Mouse (Mus musculus) liver, postnatal 0 days (tissue): ENCODE results near the gene Olfr313. TPM values are rescaled to one million over a fixed set of nuclear protein-coding genes. Genes with fewer than 3 reads are reported as not detected.
"Not testable (repeated sequence)": the region's sequence is repeated elsewhere in the genome, so short reads cannot be mapped to it uniquely, and the experiment has no call there.

Experiments
- ATAC-seq: fragments of 200-750 bp; cut with Nextera tagmentation; 2 replicates; pipeline ENCODE4 v1.8.0; 2017; ENCODE audit warnings: mild to moderate bottlenecking, moderate library complexity
- DNase-seq: peaks from one replicate; pipeline ENCODE4 v3.0.0-alpha.2; 2016
- H3K27ac ChIP-seq: fragments of 300-500 bp; sonication (generic); 2 replicates; pipeline ENCODE4 v1.5.1; 2014; ENCODE audit warnings: antibody characterized with exemption, moderate library complexity, mild to moderate bottlenecking, low read depth
- H3K27me3 ChIP-seq: fragments of 300-500 bp; sonication (generic); 2 replicates; pipeline ENCODE4 v1.6.1; 2014; ENCODE audit warnings: low read length, control low read depth, mixed read lengths; ENCODE audit not compliant: insufficient read depth
- H3K36me3 ChIP-seq: fragments of 300-500 bp; sonication (generic); replicated peaks from 2 replicates; pipeline ENCODE4 v1.6.1; 2014; ENCODE audit warnings: mild to moderate bottlenecking, control low read depth, low read length, moderate library complexity, mixed read lengths; ENCODE audit not compliant: insufficient read depth
- H3K4me1 ChIP-seq: fragments of 300-500 bp; sonication (generic); 2 replicates; pipeline ENCODE4 v1.6.1; 2014; ENCODE audit warnings: antibody characterized with exemption, mild to moderate bottlenecking, control low read depth; ENCODE audit not compliant: insufficient read depth
- H3K4me2 ChIP-seq: fragments of 300-500 bp; sonication (generic); 2 replicates; pipeline ENCODE4 v1.6.1; 2014; ENCODE audit warnings: low read depth, mild to moderate bottlenecking, low read length, moderate library complexity, mixed read lengths
- H3K4me3 ChIP-seq: fragments of 300-500 bp; sonication (generic); 2 replicates; pipeline ENCODE4 v1.5.1; 2014; ENCODE audit warnings: low read depth, low read length
- H3K9ac ChIP-seq: fragments of 300-500 bp; sonication (generic); replicated peaks from 2 replicates; pipeline ENCODE4 v1.6.1; 2014; ENCODE audit warnings: mild to moderate bottlenecking, moderate library complexity
- H3K9me3 ChIP-seq: fragments of 300-500 bp; sonication (generic); 2 replicates; pipeline ENCODE4 v1.6.1; 2016; ENCODE audit warnings: mild to moderate bottlenecking, control low read depth, low read length, mixed read lengths
- CTCF ChIP-seq: sonication (generic); IDR thresholded peaks from 2 replicates; pipeline ENCODE4 v1.5.1; 2016; ENCODE audit warnings: antibody characterized with exemption, low read depth
- EP300 ChIP-seq: IDR thresholded peaks from 2 replicates; pipeline ENCODE4 v1.6.1; 2016; ENCODE audit warnings: antibody characterized with exemption, low read depth, mild to moderate bottlenecking
- WGBS: fragments of 180-500 bp; shearing (Covaris S2); extraction: QIAGEN DNeasy Blood & Tissue Kit; methylation state at CpG from one replicate; pipeline ENCODE4 v1.1.7; 2014; ENCODE audit not compliant: insufficient replicate concordance; 5-methylcytosine and 5-hydroxymethylcytosine counted together
- polyA plus RNA-seq: library from polyadenylated mRNA; unstranded; fragments of >200 nt; fragmentation: Nextera tagmentation; extraction: Ambion mirVana; gene quantifications from 2 replicates; pipeline ENCODE4 v1.2.1, GENCODE M21; 2015

Gene Olfr313
- polyA plus RNA-seq, 1 experiment from 2014 or later = not detected

- Histone ChIP-seq H3K36me3 (no peaks in the 10 kb centered on the region), H3K27ac (no peak overlapping the region), H3K4me2 (no peak overlapping the region), H3K4me1 (peaks cover 3% of the 10 kb centered on the region; the same call in 1 of the 2 replicates), H3K4me3 (no peak overlapping the region), H3K9ac (no peak overlapping the region), H3K9me3 (no peaks in the 10 kb centered on the region), H3K27me3 (no peaks in the 10 kb centered on the region)
- DNase-seq (no peak), ATAC-seq (no peak)
- TF ChIP-seq EP300 (no peak), CTCF (no peak)
- 54% methylated on average over 4 of the region's 4 CpGs for WGBS
Measured at GRCm38 (mm10) chr11:58803871-58804270, 10.9 kb upstream of the Olfr313 start.

- DNase-seq = no peak
Measured at GRCm38 (mm10) chr11:58804393-58804792, 10.4 kb upstream of the Olfr313 start.

GRCm38 (mm10) chr11:58812001-58812400 is 2.8 kb upstream of the Olfr313 start:
- ATAC-seq (no peak), DNase-seq (no peak)
- H3K27ac ChIP-seq = no peak overlapping the region
- TF ChIP-seq CTCF = peak; percentile 55
- TF ChIP-seq EP300 = no peak
- no peaks in the 10 kb centered on the region for H3K27me3 ChIP-seq
- no peaks in the 10 kb centered on the region for H3K9me3 ChIP-seq
- H3K4me3 ChIP-seq = no peak overlapping the region
- no peak overlapping the region for H3K4me2 ChIP-seq
- H3K36me3 ChIP-seq = no peaks in the 10 kb centered on the region
- 0% methylated on average over 1 of the region's 1 CpGs for WGBS
- no peaks in the 10 kb centered on the region for H3K4me1 ChIP-seq
- H3K9ac ChIP-seq = no peak overlapping the region

More at GRCm38 (mm10) chr11:58804393-58804792, 10.4 kb upstream of the Olfr313 start:
- Histone ChIP-seq H3K4me1 (peaks cover 3% of the 10 kb centered on the region; the same call in 1 of the 2 replicates), H3K27me3 (no peaks in the 10 kb centered on the region), H3K4me2 (no peak overlapping the region), H3K4me3 (no peak overlapping the region), H3K36me3 (no peaks in the 10 kb centered on the region), H3K27ac (no peak overlapping the region), H3K9ac (no peak overlapping the region), H3K9me3 (no peaks in the 10 kb centered on the region)
- 62% methylated on average over 2 of the region's 2 CpGs for WGBS
- no peak for TF ChIP-seq EP300
- TF ChIP-seq CTCF = no peak
- ATAC-seq = no peak

- Histone ChIP-seq H3K27ac (no peak overlapping the region), H3K27me3 (no peaks in the 10 kb centered on the region), H3K4me1 (no peaks in the 10 kb centered on the region), H3K4me3 (no peak overlapping the region), H3K9ac (no peak overlapping the region), H3K4me2 (no peak overlapping the region), H3K9me3 (no peaks in the 10 kb centered on the region), H3K36me3 (no peaks in the 10 kb centered on the region)
- WGBS = 75% methylated on average over 1 of the region's 1 CpGs
- no peak for DNase-seq
- TF ChIP-seq EP300 (no peak), CTCF (no peak)
- ATAC-seq = no peak
Measured at GRCm38 (mm10) chr11:58815676-58816075, 876 bp downstream of the Olfr313 start.

GRCm38 (mm10) chr11:58828937-58829336 is 14.1 kb downstream of the Olfr313 start, which contains the start of gene Olfr312:
Olfr312 (plus strand) TSS chr11:58829237.
- H3K4me3 ChIP-seq, H3K9ac ChIP-seq, H3K9me3 ChIP-seq, DNase-seq, H3K27me3 ChIP-seq, H3K27ac ChIP-seq, H3K4me1 ChIP-seq, H3K36me3 ChIP-seq, ATAC-seq, H3K4me2 ChIP-seq: not testable (repeated sequence)

- no peak overlapping the region for H3K27ac ChIP-seq
- DNase-seq (no peak), ATAC-seq (no peak)
- H3K4me1 ChIP-seq = no peaks in the 10 kb centered on the region
- no peak overlapping the region for H3K9ac ChIP-seq
- no peaks in the 10 kb centered on the region for H3K9me3 ChIP-seq
- no peak overlapping the region for H3K4me3 ChIP-seq
- H3K4me2 ChIP-seq = no peak overlapping the region
- 53% methylated on average over 3 of the region's 3 CpGs for WGBS
- H3K27me3 ChIP-seq = no peaks in the 10 kb centered on the region
- no peak for TF ChIP-seq CTCF
- TF ChIP-seq EP300 = no peak
- H3K36me3 ChIP-seq = no peaks in the 10 kb centered on the region
Measured at GRCm38 (mm10) chr11:58829764-58830163, 15.0 kb downstream of the Olfr313 start.

GRCm38 (mm10) chr11:58832541-58832940 is 17.7 kb downstream of the Olfr313 start:
- not testable (repeated sequence) for H3K4me1 ChIP-seq, H3K9me3 ChIP-seq, DNase-seq, H3K4me3 ChIP-seq, H3K36me3 ChIP-seq, ATAC-seq, H3K9ac ChIP-seq, H3K4me2 ChIP-seq, H3K27me3 ChIP-seq, H3K27ac ChIP-seq
- 72% methylated on average over 3 of the region's 3 CpGs for WGBS

- not testable (repeated sequence) for H3K4me1 ChIP-seq, H3K4me3 ChIP-seq, H3K36me3 ChIP-seq, H3K9ac ChIP-seq, H3K4me2 ChIP-seq, H3K27me3 ChIP-seq, H3K9me3 ChIP-seq, ATAC-seq, DNase-seq, H3K27ac ChIP-seq
Measured at GRCm38 (mm10) chr11:58838951-58839350, 24.2 kb downstream of the Olfr313 start, which contains the start of gene Olfr311. Olfr311 (plus strand) TSS chr11:58839251.
